Mouse (Mus musculus): ENCODE results near the gene Cdk6.
"Not testable (repeated sequence)": the region's sequence is repeated elsewhere in the genome, so short reads cannot be mapped to it uniquely, and the experiment has no call there.

Cdk6 gene

GRCm38 (mm10) chr5:3341111-3341911 is at the start of gene Cdk6:
Cdk6 (plus strand) TSS chr5:3341485.
- peak; percentile 15 to 43 for DNase-seq (ENCODE audit: low spot score in 2 of 2)

GRCm38 (mm10) chr5:3293666-3294065 is 47.6 kb upstream of the Cdk6 start:
- no peak for DNase-seq (ENCODE audit: low spot score in 2 of 2)

- no peak for DNase-seq (ENCODE audit: low spot score in 2 of 2)
Observed at GRCm38 (mm10) chr5:3300801-3301457, 40.4 kb upstream of the Cdk6 start.

GRCm38 (mm10) chr5:3301535-3301934 is 39.8 kb upstream of the Cdk6 start:
- no peak for DNase-seq (ENCODE audit: low spot score in 2 of 2)

GRCm38 (mm10) chr5:3303876-3304275 is 37.4 kb upstream of the Cdk6 start:
- DNase-seq (ENCODE audit: low spot score in 2 of 2), result no peak

- DNase-seq (ENCODE audit: low spot score in 2 of 2), result no peak
Observed at GRCm38 (mm10) chr5:3306146-3306545, 35.1 kb upstream of the Cdk6 start.

- DNase-seq (ENCODE audit: low spot score in 2 of 2), result no peak
Observed at GRCm38 (mm10) chr5:3309122-3309521, 32.2 kb upstream of the Cdk6 start.

GRCm38 (mm10) chr5:3309587-3309986 is 31.7 kb upstream of the Cdk6 start:
- no peak for DNase-seq (ENCODE audit: low spot score in 2 of 2)

GRCm38 (mm10) chr5:3311156-3311555 is 30.1 kb upstream of the Cdk6 start:
- DNase-seq (ENCODE audit: low spot score in 2 of 2), result not testable (repeated sequence)

- DNase-seq (ENCODE audit: low spot score in 2 of 2), result not testable (repeated sequence)
Observed at GRCm38 (mm10) chr5:3317724-3318123, 23.6 kb upstream of the Cdk6 start.

- DNase-seq (ENCODE audit: low spot score in 2 of 2), result no peak
Observed at GRCm38 (mm10) chr5:3320225-3320624, 21.1 kb upstream of the Cdk6 start.

GRCm38 (mm10) chr5:3322052-3322451 is 19.2 kb upstream of the Cdk6 start:
- no peak for DNase-seq (ENCODE audit: low spot score in 2 of 2)

- no peak for DNase-seq (ENCODE audit: low spot score in 2 of 2)
Observed at GRCm38 (mm10) chr5:3324116-3324515, 17.2 kb upstream of the Cdk6 start.

GRCm38 (mm10) chr5:3329361-3329760 is 11.9 kb upstream of the Cdk6 start:
- DNase-seq (ENCODE audit: low spot score in 2 of 2), result no peak

- no peak for DNase-seq (ENCODE audit: low spot score in 2 of 2)
Observed at GRCm38 (mm10) chr5:3330932-3331331, 10.4 kb upstream of the Cdk6 start.

GRCm38 (mm10) chr5:3333019-3333418 is 8.3 kb upstream of the Cdk6 start:
- not testable (repeated sequence) for DNase-seq (ENCODE audit: low spot score in 2 of 2)

- DNase-seq (ENCODE audit: low spot score in 2 of 2), result not testable (repeated sequence)
Observed at GRCm38 (mm10) chr5:3340340-3341058, 786 bp upstream of the Cdk6 start.

GRCm38 (mm10) chr5:3341931-3342770 is 866 bp downstream of the Cdk6 start:
- peak in 1 of 2 experiments; percentile 37 for DNase-seq (ENCODE audit: low spot score in 2 of 2)

GRCm38 (mm10) chr5:3342771-3343565 is 1.7 kb downstream of the Cdk6 start:
- peak; percentile 28 to 30 for DNase-seq (ENCODE audit: low spot score in 2 of 2)

- DNase-seq (ENCODE audit: low spot score in 2 of 2), result peak; percentile 23 to 53
Observed at GRCm38 (mm10) chr5:3343566-3344080, 2.3 kb downstream of the Cdk6 start.

Data from frontal cortex, postnatal 10 days (tissue).